Mouse (Mus musculus): Measurements from ENCODE around the gene Gpr19.

Gene Gpr19

GRCm38 (mm10) chr6:134848197-134848890 lies 50.0 kb downstream of the Gpr19 start:
- peak; percentile 26 for DNase-seq (ENCODE audit: low read depth, low spot score)

GRCm38 (mm10) chr6:134847550-134847949 lies 50.8 kb downstream of the Gpr19 start:
- DNase-seq (ENCODE audit: low read depth, low spot score) = no peak

GRCm38 (mm10) chr6:134846308-134846707 lies 52.1 kb downstream of the Gpr19 start:
- no peak for DNase-seq (ENCODE audit: low read depth, low spot score)

DNA sequence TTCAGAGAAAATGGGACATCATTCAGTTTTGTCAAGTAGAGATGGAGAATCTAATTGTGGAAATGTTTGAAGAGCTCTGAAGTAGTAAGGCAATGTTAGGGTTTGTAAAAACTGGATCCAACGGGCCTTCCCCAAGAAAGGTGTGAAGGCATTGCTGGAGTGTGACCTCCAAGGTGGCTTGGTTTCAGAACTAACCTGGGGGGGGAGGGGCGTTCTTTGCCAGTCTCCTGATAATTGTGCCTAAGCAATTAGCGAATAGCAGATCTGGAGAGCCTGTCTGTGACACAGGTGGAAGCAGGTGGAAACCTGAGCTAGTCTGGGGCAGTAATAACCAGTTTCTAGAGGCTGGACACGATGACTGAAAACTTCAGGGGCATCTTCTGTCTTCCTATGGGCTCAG lies 52.7 kb downstream of the Gpr19 start:
- DNase-seq (ENCODE audit: low read depth, low spot score) = no peak

GRCm38 (mm10) chr6:134840346-134840745 lies 58.0 kb downstream of the Gpr19 start:
- no peak for DNase-seq (ENCODE audit: low read depth, low spot score)

DNA sequence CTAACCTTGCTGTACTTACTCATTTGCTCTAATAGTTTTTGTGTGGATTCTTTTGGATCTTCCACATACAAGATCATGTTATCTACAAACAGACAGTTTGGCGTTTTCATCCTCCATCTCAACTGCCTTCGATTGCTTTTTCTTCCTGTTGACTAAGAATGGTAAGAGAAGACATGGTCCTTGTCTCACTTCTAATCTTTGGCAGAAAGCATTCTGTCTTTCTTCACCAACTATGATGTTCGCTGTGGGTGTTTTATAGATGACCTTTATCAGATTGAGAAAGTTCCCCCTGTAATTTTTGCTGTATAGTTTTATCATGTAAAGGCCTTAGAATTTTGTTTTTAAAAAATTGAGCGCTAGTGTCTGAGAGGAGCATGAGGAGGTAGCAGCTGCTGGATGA lies 60.3 kb downstream of the Gpr19 start:
- no peak for DNase-seq (ENCODE audit: low read depth, low spot score)

DNA sequence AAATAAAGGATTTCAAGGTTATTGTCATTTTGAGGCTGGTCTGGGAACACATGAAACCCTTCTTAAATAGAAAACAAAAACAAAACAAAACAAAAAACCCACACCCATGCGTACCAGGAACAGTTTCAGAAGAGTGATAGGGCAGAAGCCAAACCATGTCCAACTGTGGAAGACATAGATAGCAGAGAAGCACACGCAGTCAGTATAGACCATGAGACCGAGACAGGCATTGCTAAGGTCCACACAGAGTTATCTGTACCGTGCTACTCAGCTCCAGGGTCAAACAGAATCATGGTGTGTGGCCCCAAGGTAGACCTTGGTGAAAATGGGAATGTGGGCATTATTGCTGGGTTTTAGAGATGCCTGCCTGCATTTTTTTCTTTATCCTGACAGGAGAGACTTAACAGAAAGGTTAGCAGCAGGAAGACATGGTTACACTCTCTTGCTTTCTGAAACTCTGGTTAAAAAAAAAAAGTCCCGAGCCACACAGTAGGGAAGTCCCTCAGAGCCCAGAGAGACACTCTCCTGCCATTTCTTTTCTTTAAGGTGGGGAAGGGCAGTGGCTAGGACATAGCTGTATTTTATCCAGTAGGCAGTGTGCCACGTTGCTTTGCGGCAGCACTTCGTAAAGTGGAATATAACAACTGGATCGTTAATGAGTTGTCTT lies 63.7 kb downstream of the Gpr19 start:
- no peak for DNase-seq (ENCODE audit: low read depth, low spot score)

DNA sequence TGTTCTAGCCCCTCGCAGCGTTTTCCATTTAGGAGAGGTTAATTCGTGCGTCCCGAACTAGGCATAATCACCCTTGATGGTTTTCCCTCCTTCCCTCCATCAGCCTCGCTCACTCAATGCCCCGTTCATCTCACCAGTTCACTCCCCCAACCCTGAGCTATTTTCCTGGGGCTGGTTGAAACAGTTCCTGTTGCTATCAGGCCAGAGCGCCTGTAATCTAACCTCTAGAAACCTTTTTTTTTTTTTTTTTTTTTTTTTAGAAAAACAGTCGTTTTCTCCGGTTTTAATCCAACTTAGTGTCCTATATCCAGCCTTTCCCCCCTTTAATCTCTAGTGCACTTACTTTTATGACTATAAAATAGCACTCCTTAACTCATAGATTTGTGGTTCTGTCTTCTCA lies 67.6 kb downstream of the Gpr19 start:
- no peak for DNase-seq (ENCODE audit: low read depth, low spot score)

GRCm38 (mm10) chr6:134829786-134830700 lies 68.3 kb downstream of the Gpr19 start, which contains the start of gene Crebl2:
TSS of gene Crebl2 (plus strand) at chr6:134830154.
- peak; percentile 98 for DNase-seq (ENCODE audit: low read depth, low spot score)

DNA sequence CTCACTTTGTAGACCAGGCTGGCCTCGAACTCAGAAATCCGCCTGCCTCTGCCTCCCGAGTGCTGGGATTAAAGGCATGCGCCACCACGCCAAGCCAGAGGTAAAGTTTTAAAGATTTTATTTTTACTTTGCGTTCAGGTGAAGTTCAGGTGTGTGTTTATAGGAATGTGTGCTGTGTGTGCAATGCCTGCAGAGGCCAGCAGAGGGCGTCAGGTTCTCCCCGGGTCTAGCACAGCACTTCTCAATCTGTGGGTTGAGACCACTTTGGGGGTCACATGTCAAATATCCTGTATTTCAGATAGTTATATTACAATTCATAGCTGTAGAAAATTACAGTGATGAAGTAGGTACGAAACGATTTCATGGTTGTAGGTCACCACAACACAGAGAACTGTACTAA lies 75.5 kb downstream of the Gpr19 start:
- peak; percentile 29 for DNase-seq (ENCODE audit: low read depth, low spot score)

DNA sequence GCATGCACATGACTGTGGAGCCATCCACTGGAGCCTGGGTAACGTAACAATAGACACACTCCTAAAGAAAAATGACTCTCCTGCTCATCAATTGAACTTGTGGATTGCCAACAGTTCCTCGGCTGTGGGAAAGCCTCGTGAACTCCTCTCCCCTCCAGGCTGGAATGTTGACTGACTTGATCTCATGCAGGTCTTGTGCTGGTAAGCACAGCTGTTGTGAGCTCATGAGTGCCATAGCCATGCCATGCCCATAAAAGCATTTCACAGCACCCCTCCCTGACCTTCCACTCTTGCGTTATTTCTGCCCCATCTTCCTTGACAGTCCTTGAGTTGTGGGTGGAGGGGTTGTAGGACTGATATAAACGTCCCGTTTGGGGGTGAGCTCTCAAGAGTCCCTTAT lies 78.0 kb downstream of the Gpr19 start:
- DNase-seq (ENCODE audit: low read depth, low spot score) = no peak

DNA sequence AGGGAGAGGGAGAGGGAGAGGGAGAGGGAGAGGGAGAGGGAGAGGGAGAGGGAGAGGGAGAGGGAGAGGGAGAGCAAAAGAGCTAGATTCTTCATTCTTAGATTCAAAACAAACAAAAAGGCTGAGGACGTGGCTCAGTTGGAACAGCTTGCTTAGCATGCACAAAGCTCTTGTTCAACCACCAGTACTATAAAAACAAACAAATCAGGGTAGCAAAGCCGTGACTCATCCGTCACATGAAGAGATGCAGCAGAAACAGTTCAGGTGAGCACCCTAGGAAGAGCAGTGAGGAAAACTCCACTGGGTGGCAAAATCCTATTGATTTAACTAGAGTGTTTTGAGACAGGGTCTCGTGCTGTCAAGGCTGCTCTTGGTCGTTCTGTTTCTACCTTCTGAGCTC lies 78.6 kb downstream of the Gpr19 start:
- DNase-seq (ENCODE audit: low read depth, low spot score) = no peak

Measured in CD4-positive helper T cell, adult 2 months (primary cell).